Mouse (Mus musculus) small intestine, adult 2 months (tissue): ENCODE results near the gene Angptl6. TPM values are rescaled to one million over a fixed set of nuclear protein-coding genes. Genes with fewer than 3 reads are reported as not detected.

Source experiments
- H3K27ac ChIP-seq: fragments of 200-500 bp; 2 replicates; pipeline ENCODE4 v1.5.1; 2012; ENCODE audit warnings: low read depth, low read length, control low read depth, inconsistent platforms; ENCODE audit not compliant: insufficient read depth
- H3K27me3 ChIP-seq: fragments of 200-500 bp; 2 replicates; pipeline ENCODE4 v1.6.1; 2012; ENCODE audit warnings: mild to moderate bottlenecking, moderate library complexity, low read length, inconsistent platforms; ENCODE audit not compliant: control insufficient read depth, insufficient read depth
- H3K36me3 ChIP-seq: fragments of 200-500 bp; 2 replicates; pipeline ENCODE4 v1.6.1; 2012; ENCODE audit warnings: mild to moderate bottlenecking, low read length, control low read depth, inconsistent platforms; ENCODE audit not compliant: control insufficient read depth, insufficient read depth
- H3K4me1 ChIP-seq: fragments of 200-500 bp; 2 replicates; pipeline ENCODE4 v1.6.1; 2012; ENCODE audit warnings: low read length, inconsistent platforms, mixed read lengths; ENCODE audit not compliant: control insufficient read depth, insufficient read depth, insufficient read length
- H3K4me3 ChIP-seq: fragments of 200-500 bp; 2 replicates; pipeline ENCODE4 v1.5.1; 2012; ENCODE audit warnings: low read depth, mild to moderate bottlenecking, control low read depth, inconsistent platforms, low read length, moderate library complexity
- CTCF ChIP-seq: fragments of 200-500 bp; IDR thresholded peaks from 2 replicates; pipeline ENCODE4 v1.5.1; 2012; ENCODE audit warnings: low read depth, mild to moderate bottlenecking, control low read depth, inconsistent platforms, low read length, moderate library complexity, mixed read lengths; ENCODE audit not compliant: insufficient replicate concordance, insufficient read length; ENCODE audit errors: extremely low read depth
- POLR2A ChIP-seq: fragments of 200-500 bp; IDR thresholded peaks from 2 replicates; pipeline ENCODE4 v1.6.1; 2012; ENCODE audit warnings: low read depth, mild to moderate bottlenecking, control low read depth, inconsistent platforms, low read length, moderate library complexity
- WGBS: fragments of 180-500 bp; shearing (Covaris S2); methylation state at CpG from one replicate; pipeline ENCODE4 v1.1.7; 2018; 5-methylcytosine and 5-hydroxymethylcytosine counted together
- polyA plus RNA-seq: library from polyadenylated mRNA; depleted of rRNA; stranded (reverse); fragments of >200 nt; gene quantifications from 2 replicates; pipeline ENCODE4 v1.2.3, GENCODE M21; 2012

Angptl6 gene
- polyA plus RNA-seq, 1 experiment: 8.0 TPM

DNA sequence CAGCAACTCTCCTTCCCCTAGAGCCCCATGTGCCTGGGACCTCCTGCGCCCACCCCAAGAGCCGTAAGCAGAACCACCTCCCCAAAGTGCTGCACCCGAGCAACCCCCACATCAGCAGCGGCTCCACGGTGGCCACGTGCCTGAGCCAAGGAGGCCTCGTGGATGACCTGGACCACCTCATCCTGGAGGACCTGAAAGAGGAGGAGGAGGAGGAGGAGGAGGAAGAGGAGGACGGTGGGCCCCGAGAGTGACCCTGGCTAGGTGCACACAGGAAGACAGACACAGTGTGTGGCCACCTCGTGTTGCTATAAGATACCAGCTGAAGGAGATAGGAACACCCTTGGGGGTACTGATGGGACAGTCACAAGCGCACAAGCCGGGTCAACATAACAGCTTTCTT lies 6.0 kb downstream of the Angptl6 start:
- Histone ChIP-seq H3K4me1 (peaks cover 6% of the 10 kb centered on the region), H3K36me3 (peaks cover 5% of the 10 kb centered on the region; the same call in 1 of the 2 replicates), H3K27me3 (0 out of 2 replicates have a peak, but pooled peaks cover 4% of the 10 kb centered on the region), H3K4me3 (no peak overlapping the region), H3K27ac (no peak overlapping the region)
- TF ChIP-seq CTCF (no peak), POLR2A (no peak)
- 91% methylated on average over 12 of the region's 12 CpGs for WGBS

DNA sequence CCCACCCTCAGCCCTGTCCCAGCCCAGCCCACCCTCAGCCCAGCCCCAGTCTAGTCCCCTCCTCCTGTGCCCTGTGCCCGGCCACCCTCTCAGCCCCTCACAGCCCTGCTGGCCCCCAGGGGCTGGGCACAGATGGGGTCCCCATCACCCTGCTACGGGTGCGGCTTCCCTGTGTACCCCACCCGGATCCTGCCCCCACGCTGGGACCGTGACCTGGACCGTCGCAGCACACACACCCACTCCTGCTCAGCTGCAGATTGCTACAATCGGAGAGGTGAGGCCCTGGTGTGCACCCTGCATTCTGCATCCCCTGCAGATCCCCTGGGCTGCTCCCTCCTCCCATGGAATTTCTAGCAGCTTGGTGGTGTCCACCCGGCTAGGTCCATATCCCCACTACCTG lies 6.5 kb downstream of the Angptl6 start:
- H3K27me3 ChIP-seq: 0 out of 2 replicates have a peak, but pooled peaks cover 4% of the 10 kb centered on the region
- H3K36me3 ChIP-seq: peaks cover 5% of the 10 kb centered on the region; the same call in 1 of the 2 replicates
- H3K27ac ChIP-seq: no peak overlapping the region
- H3K4me1 ChIP-seq: peaks cover 9% of the 10 kb centered on the region
- H3K4me3 ChIP-seq: no peak overlapping the region
- TF ChIP-seq POLR2A (no peak), CTCF (no peak)
- 92% methylated on average over 10 of the region's 10 CpGs for WGBS

DNA sequence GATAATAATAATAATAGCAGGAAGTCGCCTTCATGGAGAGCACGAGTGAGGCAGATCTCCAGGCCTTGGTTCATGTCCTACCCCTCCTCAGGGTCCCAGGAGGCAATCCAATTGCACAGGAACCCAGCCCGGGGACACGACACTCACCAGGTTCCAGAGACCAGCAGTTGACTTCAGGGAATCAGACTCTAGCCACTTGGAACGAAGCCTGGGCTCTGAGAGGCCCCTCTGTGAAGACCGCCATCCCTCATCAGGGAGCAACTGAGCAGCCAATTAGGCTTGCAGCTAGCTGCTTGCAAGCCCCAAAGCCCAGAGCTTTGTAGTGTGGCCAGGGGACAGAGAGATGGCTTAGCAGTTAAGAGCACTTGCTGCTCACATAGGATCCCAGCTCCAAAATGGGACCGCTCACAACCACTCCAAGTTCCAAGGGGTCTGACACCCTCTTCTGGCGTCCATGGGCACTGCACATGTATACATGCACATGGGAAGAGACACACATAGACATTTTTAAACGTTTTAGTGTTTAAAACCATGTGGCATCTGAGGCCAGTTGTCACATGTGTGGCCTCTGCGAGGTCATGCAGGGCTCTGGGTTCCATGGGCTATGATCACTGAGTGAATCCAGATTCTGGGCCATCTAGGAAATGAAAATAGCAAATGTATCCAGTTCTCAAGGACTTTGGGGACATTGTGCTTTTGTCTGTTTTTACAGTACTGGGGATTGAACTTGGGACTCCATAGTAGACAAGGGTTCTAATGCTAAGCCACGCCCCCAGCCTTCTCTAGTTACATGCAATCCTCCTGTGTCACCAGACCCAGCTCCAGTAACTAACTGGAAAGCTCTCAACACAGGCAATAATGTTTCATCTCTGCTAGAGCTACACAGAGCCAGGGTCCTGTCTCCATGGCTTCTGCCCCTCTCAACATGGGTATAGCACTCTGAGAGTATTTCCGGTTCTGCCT lies 9.0 kb downstream of the Angptl6 start:
- TF ChIP-seq CTCF (no peak), POLR2A (no peak)
- Histone ChIP-seq H3K27me3 (0 out of 2 replicates have a peak, but pooled peaks cover 4% of the 10 kb centered on the region), H3K36me3 (peaks cover 5% of the 10 kb centered on the region; the same call in 1 of the 2 replicates), H3K4me3 (no peak overlapping the region), H3K27ac (no peak overlapping the region), H3K4me1 (peaks cover 9% of the 10 kb centered on the region)
- WGBS: 88% methylated on average over 12 of the region's 12 CpGs

DNA sequence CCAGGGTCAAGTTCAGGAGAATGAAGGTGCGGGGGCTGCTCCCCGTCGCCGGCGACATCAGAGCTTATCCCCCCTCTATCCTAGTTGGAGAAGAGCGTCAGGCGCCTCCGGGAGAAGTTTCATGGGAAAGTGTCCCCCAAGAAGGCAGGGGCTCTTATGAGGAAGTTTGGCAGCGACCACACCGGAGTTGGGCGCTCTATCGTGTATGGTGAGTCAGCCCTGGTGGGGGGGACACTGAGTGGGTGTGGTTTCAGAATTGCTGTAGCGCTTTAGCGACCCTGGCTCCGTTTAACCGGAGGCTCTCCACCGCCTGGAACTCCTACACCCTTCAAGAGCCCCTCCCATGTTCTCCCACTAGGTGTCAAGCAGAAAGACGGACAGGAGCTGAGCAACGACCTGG lies 10.3 kb downstream of the Angptl6 start:
- 0 out of 2 replicates have a peak, but pooled peaks cover 4% of the 10 kb centered on the region for H3K27me3 ChIP-seq
- peak overlapping the region; percentile 86 for H3K4me3 ChIP-seq
- TF ChIP-seq CTCF: no peak
- TF ChIP-seq POLR2A: no peak
- H3K4me1 ChIP-seq: peaks cover 9% of the 10 kb centered on the region
- H3K27ac ChIP-seq: no peak overlapping the region
- WGBS: 11% methylated on average over 19 of the region's 19 CpGs
- H3K36me3 ChIP-seq: peaks cover 5% of the 10 kb centered on the region; the same call in 1 of the 2 replicates

DNA sequence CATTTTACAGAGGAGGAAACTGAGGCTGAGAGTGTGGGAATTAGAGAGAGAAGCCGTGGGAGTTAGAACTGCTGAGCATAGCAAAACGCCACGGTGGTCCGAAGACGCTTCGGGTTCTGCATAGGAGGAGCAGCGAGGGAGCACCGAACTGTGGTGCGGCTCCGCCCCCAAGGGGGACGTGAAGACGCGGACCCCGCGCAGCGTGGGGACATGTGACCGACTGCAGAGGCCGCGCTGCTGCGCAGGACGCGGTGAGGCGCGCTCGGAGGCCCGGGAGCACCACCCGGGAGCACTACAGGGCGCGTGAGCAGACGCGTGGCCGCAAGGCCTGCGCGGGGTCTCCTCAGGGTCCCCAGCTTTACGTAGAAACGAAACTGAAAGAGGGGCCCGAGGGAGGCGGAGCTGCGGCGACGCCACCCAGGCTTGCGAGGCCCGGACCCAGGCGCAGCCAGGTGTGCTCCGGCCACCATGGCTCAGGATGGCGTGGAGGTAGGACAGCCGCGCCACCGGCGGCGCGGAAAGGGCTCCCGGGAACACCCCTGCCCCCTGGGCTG lies 11.0 kb downstream of the Angptl6 start, which contains the start of gene A230050P20Rik:
A230050P20Rik (plus strand) TSS at position 195 of the 554 bp plus-strand sequence.
- 3% methylated on average over 53 of the region's 53 CpGs for WGBS
- Histone ChIP-seq H3K4me3 (peak within 1 kb of the TSS; percentile 86), H3K36me3 (peaks cover 5% of the 10 kb centered on the region; the same call in 1 of the 2 replicates), H3K4me1 (peaks cover 9% of the 10 kb centered on the region), H3K27me3 (0 out of 2 replicates have a peak, but pooled peaks cover 4% of the 10 kb centered on the region), H3K27ac (no peak within 1 kb of the TSS)
- TF ChIP-seq CTCF: no peak
- no peak for TF ChIP-seq POLR2A

DNA sequence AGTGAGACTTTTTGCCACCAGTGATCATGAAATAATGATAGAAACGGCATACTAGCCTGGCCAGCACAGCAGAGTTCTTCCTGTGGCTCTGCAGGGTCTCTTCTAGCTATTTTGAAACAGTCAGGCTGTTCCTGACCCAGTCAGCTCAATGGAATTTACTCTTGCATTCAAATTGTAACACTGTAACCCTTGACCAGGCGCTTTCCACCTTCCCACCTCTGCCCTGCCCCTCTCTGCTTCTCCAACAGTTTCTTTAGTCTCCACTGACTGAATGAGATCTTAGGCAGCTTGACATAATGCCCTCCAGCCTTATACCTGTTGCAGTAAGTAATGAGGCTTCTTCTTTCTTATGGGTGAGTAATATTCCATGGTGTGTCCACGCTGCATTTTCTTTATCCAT lies 12.6 kb downstream of the Angptl6 start:
- H3K4me1 ChIP-seq: peaks cover 9% of the 10 kb centered on the region
- H3K27ac ChIP-seq: no peak overlapping the region
- H3K4me3 ChIP-seq: no peak overlapping the region
- 0 out of 2 replicates have a peak, but pooled peaks cover 4% of the 10 kb centered on the region for H3K27me3 ChIP-seq
- 55% methylated on average over 3 of the region's 3 CpGs for WGBS
- TF ChIP-seq CTCF: no peak
- no peak for TF ChIP-seq POLR2A
- 0 out of 2 replicates have a peak, but pooled peaks cover 3% of the 10 kb centered on the region for H3K36me3 ChIP-seq

DNA sequence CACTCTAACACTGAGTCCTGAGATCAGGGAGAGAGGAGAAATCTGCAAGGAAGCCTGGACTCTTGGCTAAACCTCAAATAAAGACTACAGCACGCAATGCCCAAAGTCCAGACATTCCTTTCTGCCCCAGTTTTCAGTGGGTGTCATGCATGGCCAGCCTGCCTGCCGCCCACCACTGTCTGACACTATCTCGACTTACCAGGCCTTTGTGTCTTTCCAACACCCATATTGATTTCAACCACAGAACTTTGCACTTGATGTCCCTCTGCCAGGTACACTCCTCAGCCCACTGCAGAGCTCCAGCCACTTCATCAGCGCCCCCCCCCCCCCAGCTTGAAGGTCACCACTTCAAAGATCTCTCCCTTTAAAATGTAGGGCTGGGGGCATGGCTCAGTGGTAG lies 17.3 kb downstream of the Angptl6 start:
- no peak overlapping the region for H3K27ac ChIP-seq

More for the DNA sequence above, 17.3 kb downstream of the Angptl6 start:
- Histone ChIP-seq H3K4me3 (no peak overlapping the region), H3K27me3 (no peaks in the 10 kb centered on the region), H3K4me1 (no peaks in the 10 kb centered on the region), H3K36me3 (no peaks in the 10 kb centered on the region)
- TF ChIP-seq CTCF: no peak; the same call in 1 of the 2 replicates
- TF ChIP-seq POLR2A: no peak
- WGBS: 48% methylated on average over 4 of the region's 4 CpGs
